Mouse (Mus musculus) heart, embryonic 12.5 days (tissue): ENCODE data around the gene Baiap2l1. TPM values are rescaled to one million over a fixed set of nuclear protein-coding genes. Genes with fewer than 3 reads are reported as not detected.
"Not testable (repeated sequence)": the region's sequence is repeated elsewhere in the genome, so short reads cannot be mapped to it uniquely, and the experiment has no call there.

Experiments
- ATAC-seq: fragments of 200-750 bp; cut with Nextera tagmentation; 2 replicates; pipeline ENCODE4 v1.8.0; 2017; ENCODE audit warnings: moderate TSS enrichment, moderate library complexity; ENCODE audit not compliant: insufficient number of reproducible peaks, low FRiP score
- H3K27ac ChIP-seq: fragments of 300-500 bp; sonication (generic); 2 replicates; pipeline ENCODE4 v1.5.1; 2016; ENCODE audit warnings: mild to moderate bottlenecking, moderate library complexity; ENCODE audit not compliant: poor library complexity, severe bottlenecking
- H3K27me3 ChIP-seq: fragments of 300-500 bp; sonication (generic); replicated peaks from 2 replicates; pipeline ENCODE4 v1.6.1; 2016; ENCODE audit warnings: mild to moderate bottlenecking, moderate library complexity
- H3K36me3 ChIP-seq: fragments of 300-500 bp; sonication (generic); 2 replicates; pipeline ENCODE4 v1.6.1; 2016; ENCODE audit warnings: mild to moderate bottlenecking, moderate library complexity
- H3K4me1 ChIP-seq: fragments of 300-500 bp; sonication (generic); replicated peaks from 2 replicates; pipeline ENCODE4 v1.6.1; 2016; ENCODE audit warnings: mild to moderate bottlenecking
- H3K4me2 ChIP-seq: fragments of 300-500 bp; sonication (generic); 2 replicates; pipeline ENCODE4 v1.6.1; 2016; ENCODE audit warnings: mild to moderate bottlenecking, moderate library complexity
- H3K4me3 ChIP-seq: fragments of 300-500 bp; sonication (generic); 2 replicates; pipeline ENCODE4 v1.5.1; 2016; ENCODE audit warnings: mild to moderate bottlenecking
- H3K9ac ChIP-seq: fragments of 300-500 bp; sonication (generic); 2 replicates; pipeline ENCODE4 v1.6.1; 2016; ENCODE audit warnings: mild to moderate bottlenecking, moderate library complexity
- H3K9me3 ChIP-seq: fragments of 300-500 bp; sonication (generic); replicated peaks from 2 replicates; pipeline ENCODE4 v1.6.1; 2016; ENCODE audit warnings: mild to moderate bottlenecking, moderate library complexity
- WGBS: fragments of 180-500 bp; shearing (Covaris S2); methylation state at CpG from one replicate; pipeline ENCODE4 v1.1.7; 2016; 5-methylcytosine and 5-hydroxymethylcytosine counted together
- polyA plus RNA-seq: library from polyadenylated mRNA; unstranded; fragments of >200 nt; fragmentation: Nextera tagmentation; extraction: Ambion mirVana; gene quantifications from 2 replicates; pipeline ENCODE4 v1.2.1, GENCODE M21; 2016

Gene Baiap2l1
- polyA plus RNA-seq, 1 experiment from 2014 or later: 11.5 TPM

GRCm38 (mm10) chr5:144351185-144351584, 6.7 kb downstream of the Baiap2l1 start:
- no peak for ATAC-seq
- Histone ChIP-seq H3K27me3 (no peaks in the 10 kb centered on the region), H3K4me1 (no peaks in the 10 kb centered on the region), H3K9me3 (no peaks in the 10 kb centered on the region; the same call in 1 of the 2 replicates), H3K36me3 (no peaks in the 10 kb centered on the region), H3K4me2 (no peak overlapping the region), H3K27ac (no peak overlapping the region), H3K9ac (no peak overlapping the region), H3K4me3 (no peak overlapping the region)
- WGBS: 32% methylated on average over 8 of the region's 8 CpGs

- Histone ChIP-seq H3K27ac (no peak overlapping the region), H3K27me3 (no peaks in the 10 kb centered on the region), H3K36me3 (no peaks in the 10 kb centered on the region), H3K9ac (no peak overlapping the region), H3K4me3 (no peak overlapping the region), H3K9me3 (no peaks in the 10 kb centered on the region; the same call in 1 of the 2 replicates), H3K4me1 (peaks cover 15% of the 10 kb centered on the region; the same call in 1 of the 2 replicates), H3K4me2 (no peak overlapping the region)
- no peak for ATAC-seq
- 69% methylated on average over 6 of the region's 6 CpGs for WGBS
Measured at GRCm38 (mm10) chr5:144344592-144344991, 13.3 kb downstream of the Baiap2l1 start.

- no peak overlapping the region for H3K4me3 ChIP-seq
- no peaks in the 10 kb centered on the region for H3K9me3 ChIP-seq
- WGBS: 70% methylated on average over 1 of the region's 1 CpGs
- no peaks in the 10 kb centered on the region for H3K27me3 ChIP-seq
- H3K27ac ChIP-seq: no peak overlapping the region
- H3K4me1 ChIP-seq: peaks cover 21% of the 10 kb centered on the region
- no peaks in the 10 kb centered on the region for H3K36me3 ChIP-seq
- ATAC-seq: no peak
- no peak overlapping the region for H3K9ac ChIP-seq
- no peak overlapping the region for H3K4me2 ChIP-seq
Measured at GRCm38 (mm10) chr5:144341085-144341484, 16.8 kb downstream of the Baiap2l1 start.

- H3K9ac ChIP-seq: no peak overlapping the region
- no peak overlapping the region for H3K4me2 ChIP-seq
- WGBS: 60% methylated on average over 1 of the region's 1 CpGs
- no peaks in the 10 kb centered on the region for H3K9me3 ChIP-seq
- no peak for ATAC-seq
- no peaks in the 10 kb centered on the region for H3K36me3 ChIP-seq
- H3K4me1 ChIP-seq: peaks cover 16% of the 10 kb centered on the region
- H3K27ac ChIP-seq: no peak overlapping the region
- no peak overlapping the region for H3K4me3 ChIP-seq
- no peaks in the 10 kb centered on the region for H3K27me3 ChIP-seq
Measured at GRCm38 (mm10) chr5:144338787-144339186, 19.1 kb downstream of the Baiap2l1 start.

GRCm38 (mm10) chr5:144335357-144335756, 22.6 kb downstream of the Baiap2l1 start:
- not testable (repeated sequence) for H3K27ac ChIP-seq, H3K9me3 ChIP-seq, ATAC-seq, H3K36me3 ChIP-seq, H3K4me1 ChIP-seq, H3K4me3 ChIP-seq, H3K4me2 ChIP-seq, H3K27me3 ChIP-seq, H3K9ac ChIP-seq
- WGBS: 68% methylated on average over 6 of the region's 6 CpGs

- Histone ChIP-seq H3K27me3 (no peaks in the 10 kb centered on the region), H3K27ac (no peak overlapping the region), H3K4me2 (no peak overlapping the region), H3K9me3 (no peaks in the 10 kb centered on the region), H3K4me3 (no peak overlapping the region), H3K9ac (no peak overlapping the region), H3K36me3 (no peaks in the 10 kb centered on the region), H3K4me1 (peaks cover 6% of the 10 kb centered on the region)
- WGBS: 87% methylated on average over 11 of the region's 11 CpGs
- ATAC-seq: no peak
Measured at GRCm38 (mm10) chr5:144334010-144334409, 23.9 kb downstream of the Baiap2l1 start.

- Histone ChIP-seq H3K27me3 (no peaks in the 10 kb centered on the region), H3K4me1 (peaks cover 27% of the 10 kb centered on the region), H3K27ac (no peak overlapping the region), H3K4me2 (no peak overlapping the region), H3K4me3 (no peak overlapping the region), H3K9me3 (no peaks in the 10 kb centered on the region), H3K9ac (no peak overlapping the region), H3K36me3 (no peaks in the 10 kb centered on the region)
- 62% methylated on average over 3 of the region's 3 CpGs for WGBS
- no peak for ATAC-seq
Measured at GRCm38 (mm10) chr5:144322717-144323116, 35.2 kb downstream of the Baiap2l1 start.

- no peak for ATAC-seq
- Histone ChIP-seq H3K9me3 (no peaks in the 10 kb centered on the region), H3K4me1 (peaks cover 29% of the 10 kb centered on the region), H3K36me3 (no peaks in the 10 kb centered on the region), H3K4me2 (no peak overlapping the region), H3K27ac (peak overlapping the region; percentile 61), H3K9ac (0 out of 2 replicates have a peak overlapping the region, but pooled peaks have one; percentile 10), H3K4me3 (no peak overlapping the region), H3K27me3 (no peaks in the 10 kb centered on the region)
- WGBS: 21% methylated on average over 7 of the region's 7 CpGs
Measured at GRCm38 (mm10) chr5:144321681-144322080, 36.2 kb downstream of the Baiap2l1 start.

GRCm38 (mm10) chr5:144318286-144318685, 39.6 kb downstream of the Baiap2l1 start:
- ATAC-seq: no peak
- H3K27me3 ChIP-seq: no peaks in the 10 kb centered on the region
- no peaks in the 10 kb centered on the region for H3K36me3 ChIP-seq
- 47% methylated on average over 6 of the region's 6 CpGs for WGBS
- H3K4me3 ChIP-seq: no peak overlapping the region
- no peak overlapping the region for H3K9ac ChIP-seq
- H3K27ac ChIP-seq: peak overlapping the region; percentile 9
- H3K9me3 ChIP-seq: no peaks in the 10 kb centered on the region
- peaks cover 47% of the 10 kb centered on the region for H3K4me1 ChIP-seq
- no peak overlapping the region for H3K4me2 ChIP-seq

- Histone ChIP-seq H3K27me3 (no peaks in the 10 kb centered on the region), H3K36me3 (no peaks in the 10 kb centered on the region), H3K4me1 (peaks cover 44% of the 10 kb centered on the region), H3K4me3 (no peak overlapping the region), H3K9me3 (no peaks in the 10 kb centered on the region), H3K9ac (no peak overlapping the region), H3K4me2 (no peak overlapping the region), H3K27ac (no peak overlapping the region)
- no peak for ATAC-seq
- WGBS: 88% methylated on average over 8 of the region's 8 CpGs
Measured at GRCm38 (mm10) chr5:144317426-144317825, 40.5 kb downstream of the Baiap2l1 start.

- 69% methylated on average over 3 of the region's 3 CpGs for WGBS
- Histone ChIP-seq H3K9me3 (no peaks in the 10 kb centered on the region), H3K4me2 (no peak overlapping the region), H3K4me3 (no peak overlapping the region), H3K27ac (no peak overlapping the region), H3K4me1 (peaks cover 37% of the 10 kb centered on the region), H3K27me3 (no peaks in the 10 kb centered on the region), H3K36me3 (no peaks in the 10 kb centered on the region), H3K9ac (no peak overlapping the region)
- ATAC-seq: no peak
Measured at GRCm38 (mm10) chr5:144316442-144316841, 41.5 kb downstream of the Baiap2l1 start.

GRCm38 (mm10) chr5:144314731-144315494, 43.0 kb downstream of the Baiap2l1 start:
- Histone ChIP-seq H3K4me1 (peaks cover 31% of the 10 kb centered on the region), H3K4me3 (no peak overlapping the region), H3K27ac (no peak overlapping the region), H3K4me2 (no peak overlapping the region), H3K9ac (no peak overlapping the region), H3K9me3 (no peaks in the 10 kb centered on the region), H3K27me3 (no peaks in the 10 kb centered on the region), H3K36me3 (no peaks in the 10 kb centered on the region)
- ATAC-seq: no peak
- 78% methylated on average over 12 of the region's 12 CpGs for whole genome bisulfite sequencing
